Mouse (Mus musculus) testis, adult 2 months (tissue): Measurements from ENCODE around the gene Rbks.

Experiments used
- CTCF ChIP-seq: fragments of 200-500 bp; IDR thresholded peaks from 2 replicates; pipeline ENCODE4 v1.5.1; 2012; ENCODE audit warnings: low read depth, mild to moderate bottlenecking, inconsistent platforms, low read length, moderate library complexity; ENCODE audit not compliant: control insufficient read depth, insufficient read depth, insufficient replicate concordance
- POLR2A ChIP-seq: fragments of 200-500 bp; IDR thresholded peaks from 2 replicates; pipeline ENCODE4 v1.6.1; 2012; ENCODE audit warnings: low read depth, mild to moderate bottlenecking, inconsistent platforms, low read length, moderate library complexity; ENCODE audit not compliant: control insufficient read depth

DNA sequence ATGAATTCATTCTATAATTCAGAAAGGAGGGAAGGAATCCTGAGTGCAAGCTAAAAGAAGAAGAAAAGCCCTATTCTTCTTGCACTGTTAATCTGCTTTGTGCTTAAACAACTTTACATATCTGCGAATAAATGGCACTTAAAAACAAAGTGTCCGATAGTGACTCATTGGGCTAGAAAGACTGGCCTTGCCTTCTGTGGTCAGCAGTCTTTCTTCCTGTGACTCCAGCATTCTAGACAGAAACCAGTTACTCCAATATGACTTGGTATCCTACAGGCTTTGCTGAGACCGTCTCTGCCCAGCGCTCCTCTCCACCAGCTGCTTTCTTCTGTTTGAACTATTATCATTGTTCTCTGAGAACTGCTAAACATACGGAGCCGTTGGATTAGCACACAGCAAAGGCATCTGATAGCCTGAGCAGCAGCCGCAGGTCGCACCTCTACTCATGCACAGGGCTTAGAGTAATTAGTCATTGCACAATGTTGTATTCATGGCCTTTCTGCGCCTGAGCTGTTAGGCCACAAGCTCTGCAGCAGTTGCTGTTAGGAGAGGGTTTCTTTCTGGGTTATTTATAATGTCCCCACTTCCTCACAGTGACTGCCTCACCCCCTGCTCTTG, 60.7 kb downstream of the Rbks start:
- no peak for TF ChIP-seq CTCF
- TF ChIP-seq POLR2A = no peak
